Mouse (Mus musculus) cerebral cortex, adult 2 months (tissue): ENCODE data around the gene Nostrin.

ENCODE experiments used
- WGBS: fragments of 180-500 bp; shearing (Covaris S2); methylation state at CpG from one replicate; pipeline ENCODE4 v1.1.7; 2018; 5-methylcytosine and 5-hydroxymethylcytosine counted together

The Nostrin gene

GRCm38 (mm10) chr2:69205185-69205584 lies 69.6 kb downstream of the Nostrin start:
- WGBS = 13% methylated on average over 6 of the region's 6 CpGs

GRCm38 (mm10) chr2:69205791-69206351 lies 70.3 kb downstream of the Nostrin start, which contains the start of gene Spc25:
Gene Spc25 (minus strand): TSS chr2:69206194.
- 1% methylated on average over 46 of the region's 46 CpGs for WGBS

GRCm38 (mm10) chr2:69206523-69206922 lies 70.9 kb downstream of the Nostrin start:
- WGBS = 22% methylated on average over 7 of the region's 7 CpGs

GRCm38 (mm10) chr2:69209684-69210083 lies 74.1 kb downstream of the Nostrin start:
- 86% methylated on average over 3 of the region's 3 CpGs for WGBS

GRCm38 (mm10) chr2:69210773-69211172 lies 75.2 kb downstream of the Nostrin start, which contains the start of gene G6pc2:
Gene G6pc2 (plus strand): TSS chr2:69211073.
- WGBS = 83% methylated on average over 7 of the region's 7 CpGs

- WGBS = 60% methylated on average over 10 of the region's 10 CpGs
Observed at GRCm38 (mm10) chr2:69212652-69213051, 77.1 kb downstream of the Nostrin start.

- WGBS = 68% methylated on average over 7 of the region's 7 CpGs
Observed at GRCm38 (mm10) chr2:69215242-69215641, 79.6 kb downstream of the Nostrin start.

GRCm38 (mm10) chr2:69221868-69222416 lies 86.3 kb downstream of the Nostrin start:
- WGBS = 57% methylated on average over 5 of the region's 5 CpGs

- 59% methylated on average over 10 of the region's 10 CpGs for WGBS
Observed at GRCm38 (mm10) chr2:69222815-69223214, 87.2 kb downstream of the Nostrin start.

- 70% methylated on average over 2 of the region's 2 CpGs for WGBS
Observed at GRCm38 (mm10) chr2:69224724-69225123, 89.1 kb downstream of the Nostrin start.

GRCm38 (mm10) chr2:69226876-69227275 lies 91.3 kb downstream of the Nostrin start:
- 95% methylated on average over 9 of the region's 9 CpGs for WGBS

GRCm38 (mm10) chr2:69228635-69229034 lies 93.0 kb downstream of the Nostrin start:
- 81% methylated on average over 6 of the region's 6 CpGs for WGBS

- 79% methylated on average over 2 of the region's 2 CpGs for WGBS
Observed at GRCm38 (mm10) chr2:69230137-69230536, 94.5 kb downstream of the Nostrin start.

- WGBS = 47% methylated on average over 5 of the region's 5 CpGs
Observed at GRCm38 (mm10) chr2:69234976-69235678, 99.5 kb downstream of the Nostrin start.
